Mouse (Mus musculus) ES-E14 (cell line): ENCODE data around the gene Rln3.

Source experiments
- CHD2 ChIP-seq: IDR thresholded peaks from 2 replicates; pipeline ENCODE4 v1.6.1; 2014; ENCODE audit warnings: mild to moderate bottlenecking, low read depth, low read length, inconsistent platforms
- HCFC1 ChIP-seq: IDR thresholded peaks from 2 replicates; pipeline ENCODE4 v1.6.1; 2012; ENCODE audit warnings: low read length, inconsistent platforms, borderline replicate concordance; ENCODE audit not compliant: insufficient read depth
- MAFK ChIP-seq: IDR thresholded peaks from 2 replicates; pipeline ENCODE4 v1.6.1; 2014; ENCODE audit warnings: mild to moderate bottlenecking, low read depth, low read length, inconsistent platforms; ENCODE audit not compliant: insufficient read depth
- ZC3H11A ChIP-seq: IDR thresholded peaks from 2 replicates; pipeline ENCODE4 v1.6.1; 2012; ENCODE audit warnings: low read depth, mild to moderate bottlenecking, inconsistent platforms, low read length, borderline replicate concordance
- ZNF384 ChIP-seq: IDR thresholded peaks from 2 replicates; pipeline ENCODE4 v1.6.1; 2012; ENCODE audit warnings: low read depth, low read length, inconsistent platforms

GRCm38 (mm10) chr8:84025863-84026262 lies 18.9 kb downstream of the Rln3 start:
- TF ChIP-seq CHD2 (no peak), HCFC1 (no peak), ZNF384 (no peak), MAFK (peak; percentile 98), ZC3H11A (no peak)
